Mouse (Mus musculus) megakaryocyte-erythroid progenitor cell, adult 5-6 weeks (primary cell): ENCODE results near the gene Scg5. TPM values are rescaled to one million over a fixed set of nuclear protein-coding genes. Genes with fewer than 3 reads are reported as not detected.
A peak's percentile ranks its signal among the peaks of the same experiment; 100 is the strongest.

ENCODE experiments used
- ATAC-seq: replicated peaks from 2 replicates; pipeline ENCODE4 v1.8.0; 2016; ENCODE audit warnings: mild to moderate bottlenecking, inconsistent platforms; ENCODE audit not compliant: severe bottlenecking, poor library complexity, low FRiP score, low TSS enrichment
- total RNA-seq, 2 experiments: library from RNA; stranded (forward) in 1 of 2; stranded (reverse) in 1 of 2; fragments of 200-1000, 215-1000 nt in 1 of 2; fragments of >200 nt in 1 of 2; fragmentation: Nextera tagmentation in 1 of 2; gene quantifications; 2 replicates each; pipeline ENCODE4 v1.2.3; 2014 to 2017

Gene Scg5
- total RNA-seq, 2 experiments from 2014 or later = 1.9 TPM; not detected in 1

- ATAC-seq = no peak
These were observed 70.4 kb downstream of the Scg5 start, which contains the start of gene Grem1 for GRCm38 (mm10) chr2:113758311-113759161. TSS of gene Grem1 (minus strand) at chr2:113758646.

DNA sequence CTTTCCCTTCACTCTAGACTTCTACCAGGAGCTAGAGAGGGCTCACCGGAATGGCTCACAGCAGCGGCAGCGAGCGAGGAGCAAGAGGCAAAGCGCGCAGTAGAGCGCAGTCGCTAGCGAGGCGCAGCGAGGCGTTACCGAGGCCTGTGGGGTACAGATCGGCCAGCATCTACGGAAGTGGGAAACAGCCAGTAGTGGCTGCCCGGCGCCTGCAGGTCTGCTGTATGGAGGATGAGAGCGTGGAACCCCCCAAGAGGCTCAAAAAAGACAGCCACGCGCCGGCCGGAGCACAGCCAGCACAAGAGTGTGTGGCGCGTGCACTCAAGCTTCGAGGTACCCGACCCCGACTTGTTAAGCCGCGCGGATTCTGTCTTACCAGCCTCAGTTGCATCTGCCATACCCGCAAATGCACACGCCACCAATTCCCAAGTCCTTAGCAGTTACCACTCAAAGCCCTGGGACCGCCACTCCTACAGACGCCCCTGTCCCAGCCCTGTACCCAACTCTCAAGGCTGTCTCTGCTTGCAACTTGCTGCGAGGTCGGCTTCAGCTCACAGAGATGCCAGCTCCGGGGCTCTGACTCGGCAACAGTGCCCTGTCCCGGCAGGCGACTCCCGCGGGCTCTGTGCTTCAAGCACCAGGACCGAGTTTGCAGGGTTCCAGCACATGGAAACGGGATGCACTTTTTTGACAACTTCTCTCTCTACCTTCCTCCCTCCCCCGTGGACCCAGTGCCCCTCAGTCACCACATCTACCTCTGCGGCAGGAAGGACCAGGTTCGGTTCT lies 71.2 kb downstream of the Scg5 start:
- ATAC-seq = 0 out of 2 replicates have a peak, but pooled peaks have one; percentile 30

- no peak for ATAC-seq
These were observed 71.9 kb downstream of the Scg5 start for GRCm38 (mm10) chr2:113756924-113757524.

DNA sequence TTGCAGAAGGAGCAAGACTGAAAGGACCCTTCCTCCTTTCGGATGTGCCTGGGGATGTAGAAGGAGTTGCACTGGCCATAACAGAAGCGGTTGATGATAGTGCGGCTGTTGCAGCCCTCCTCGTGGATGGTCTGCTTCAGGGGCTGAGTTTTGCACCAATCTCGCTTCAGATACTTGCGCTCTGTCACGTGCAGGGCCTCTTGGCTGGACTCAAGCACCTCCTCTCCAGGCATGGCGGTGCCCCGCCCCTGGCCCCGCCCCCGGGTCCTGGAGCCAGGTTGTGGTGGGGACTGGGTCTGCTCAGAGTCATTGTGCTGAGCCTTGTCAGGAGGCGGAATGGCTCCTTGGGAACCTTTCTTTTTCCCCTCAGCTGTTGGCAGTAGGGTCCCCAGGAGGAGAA lies 79.2 kb downstream of the Scg5 start:
- no peak for ATAC-seq

DNA sequence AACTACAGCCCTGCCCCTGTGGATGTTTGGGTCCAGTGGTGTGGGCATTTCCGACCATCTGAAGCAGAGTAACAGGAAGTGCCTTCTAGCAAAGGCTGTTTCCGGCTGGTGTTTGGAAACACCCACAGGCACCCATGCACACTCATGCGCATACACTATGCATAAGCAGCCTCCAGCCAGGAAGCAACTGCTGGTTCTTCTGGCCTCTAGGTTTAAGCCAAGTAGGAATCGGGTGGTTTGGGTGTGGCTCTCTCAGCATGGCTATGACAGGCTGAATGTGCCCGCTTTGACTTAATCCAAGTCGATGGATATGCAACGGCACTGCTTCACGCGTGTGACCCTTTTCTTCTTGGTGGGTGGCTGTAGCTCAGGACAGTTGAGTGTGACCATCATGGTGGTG lies 79.6 kb downstream of the Scg5 start:
- no peak for ATAC-seq

DNA sequence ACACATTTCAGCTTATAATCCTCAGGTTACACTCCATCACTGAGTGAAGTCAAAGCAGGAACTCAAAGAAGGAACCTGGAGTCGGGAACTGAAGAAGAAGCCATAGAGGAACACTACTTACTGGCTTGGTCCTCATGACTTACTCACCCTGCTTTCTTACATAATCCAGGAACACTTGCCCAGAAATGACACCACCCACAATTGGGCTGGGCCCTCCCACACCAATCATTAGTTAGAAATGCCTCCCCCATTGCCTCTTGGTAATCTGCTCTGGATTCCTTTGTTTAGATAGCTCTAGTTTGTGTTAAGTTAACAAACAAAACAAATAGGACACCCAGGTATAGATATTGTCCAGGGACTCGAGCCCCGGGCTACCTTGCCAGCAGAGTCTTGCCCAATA lies 100.3 kb downstream of the Scg5 start:
- no peak for ATAC-seq

Other genes starting within 250 kb of the Scg5 start
- gene Grem1, start 70.5 kb downstream of the Scg5 start, total RNA-seq (2014; fragmentation: Nextera tagmentation) = not detected in 2 replicates
- gene Grem1, start 70.5 kb downstream of the Scg5 start, total RNA-seq (2017) = not detected in 2 replicates
- 22.4 and 27.8 TPM in 2 replicates for gene Arhgap11a, start 19.5 kb upstream of the Scg5 start, total RNA-seq (2014; fragmentation: Nextera tagmentation)
- gene Arhgap11a, start 19.5 kb upstream of the Scg5 start, total RNA-seq (2017) = 27.6 and 35.1 TPM in 2 replicates
- gene Gjd2, start 184.5 kb upstream of the Scg5 start, total RNA-seq (2014; fragmentation: Nextera tagmentation) = not detected in 2 replicates
- gene Gjd2, start 184.5 kb upstream of the Scg5 start, total RNA-seq (2017) = not detected in 2 replicates
- gene Actc1, start 224.4 kb upstream of the Scg5 start, total RNA-seq (2014; fragmentation: Nextera tagmentation) = not detected in 2 replicates
- not detected in 2 replicates for gene Actc1, start 224.4 kb upstream of the Scg5 start, total RNA-seq (2017)